Mouse (Mus musculus) cerebellum, adult 2 months (tissue): ENCODE data around the gene Faf2.

Source experiments
- CTCF ChIP-seq: fragments of 200-500 bp; IDR thresholded peaks from 2 replicates; pipeline ENCODE4 v1.5.1; 2011; ENCODE audit warnings: low read depth, mild to moderate bottlenecking, control low read depth, low read length, moderate library complexity, borderline replicate concordance; ENCODE audit not compliant: insufficient read depth
- POLR2A ChIP-seq: fragments of 200-500 bp; IDR thresholded peaks from 2 replicates; pipeline ENCODE4 v1.6.1; 2011; ENCODE audit warnings: low read length, control low read depth, borderline replicate concordance; ENCODE audit not compliant: insufficient read depth

- peak; percentile 86 for TF ChIP-seq POLR2A
- TF ChIP-seq CTCF = no peak
These were observed 66.2 kb downstream of the Faf2 start for GRCm38 (mm10) chr13:54687575-54688424.
